Mouse (Mus musculus): Measurements from ENCODE around the gene Cmtr2.

Gene Cmtr2

GRCm38 (mm10) chr8:110265796-110266305 lies 50.4 kb downstream of the Cmtr2 start:
- DNase-seq (ENCODE audit: low spot score): no peak

GRCm38 (mm10) chr8:110266741-110267140 lies 51.3 kb downstream of the Cmtr2 start, which contains the start of gene Hydin:
Hydin (plus strand) TSS chr8:110266977.
- DNase-seq (ENCODE audit: low spot score): peak; percentile 85

- DNase-seq (ENCODE audit: low spot score): no peak
Observed at GRCm38 (mm10) chr8:110267268-110267667, 51.8 kb downstream of the Cmtr2 start.

GRCm38 (mm10) chr8:110270659-110271058 lies 55.2 kb downstream of the Cmtr2 start:
- no peak for DNase-seq (ENCODE audit: low spot score)

GRCm38 (mm10) chr8:110273394-110273793 lies 57.9 kb downstream of the Cmtr2 start:
- DNase-seq (ENCODE audit: low spot score): no peak

Data from yolk sac, embryonic 10.5 days (tissue).